Mouse (Mus musculus) CH12.LX (cell line): ENCODE data around the gene Atp6v0c.

Experiments used
- CTCF ChIP-seq, 2 experiments: IDR thresholded peaks in 1 of 2; conservative IDR thresholded peaks in 1 of 2; 2 replicates each; pipeline ENCODE4 v1.5.1; 2011 to 2012; ENCODE audit warnings: low read depth in 2 of 2, low read length in 2 of 2, improper control_type of control experiment in 1 of 2, inconsistent platforms in 1 of 2, mild to moderate bottlenecking in 1 of 2, moderate library complexity in 1 of 2
- E2F4 ChIP-seq: IDR thresholded peaks from 2 replicates; pipeline ENCODE4 v1.6.1; 2011; ENCODE audit warnings: low read depth, low read length, improper control_type of control experiment; ENCODE audit not compliant: insufficient replicate concordance
- ELF1 ChIP-seq: IDR thresholded peaks from 2 replicates; pipeline ENCODE4 v1.6.1; 2014; ENCODE audit warnings: low read depth, mild to moderate bottlenecking, inconsistent platforms, low read length, improper control_type of control experiment
- GABPA ChIP-seq: IDR thresholded peaks from 2 replicates; pipeline ENCODE4 v1.6.1; 2012; ENCODE audit warnings: low read depth, low read length, improper control_type of control experiment, inconsistent platforms; ENCODE audit not compliant: insufficient replicate concordance
- KAT2A ChIP-seq: IDR thresholded peaks from 2 replicates; pipeline ENCODE4 v1.6.1; 2012; ENCODE audit warnings: low read length, improper control_type of control experiment, inconsistent platforms; ENCODE audit not compliant: insufficient replicate concordance
- MAFK ChIP-seq: IDR thresholded peaks from 2 replicates; pipeline ENCODE4 v1.6.1; 2011; ENCODE audit warnings: low read length, improper control_type of control experiment; ENCODE audit not compliant: insufficient replicate concordance
- MAX ChIP-seq: IDR thresholded peaks from 2 replicates; pipeline ENCODE4 v1.6.1; 2011; ENCODE audit warnings: low read length, improper control_type of control experiment
- MXI1 ChIP-seq: IDR thresholded peaks from 2 replicates; pipeline ENCODE4 v1.6.1; 2011; ENCODE audit warnings: mild to moderate bottlenecking, low read depth, low read length, improper control_type of control experiment
- NELFE ChIP-seq: IDR thresholded peaks from 2 replicates; pipeline ENCODE4 v1.6.1; 2011; ENCODE audit warnings: low read depth, low read length, improper control_type of control experiment
- PAX5 ChIP-seq: IDR thresholded peaks from 2 replicates; pipeline ENCODE4 v1.6.1; 2012; ENCODE audit warnings: low read length, inconsistent platforms, mixed read lengths
- SIN3A ChIP-seq: IDR thresholded peaks from 2 replicates; pipeline ENCODE4 v1.6.1; 2012; ENCODE audit warnings: low read length, improper control_type of control experiment, inconsistent platforms
- ZC3H11A ChIP-seq: IDR thresholded peaks from 2 replicates; pipeline ENCODE4 v1.6.1; 2012; ENCODE audit warnings: low read depth, mild to moderate bottlenecking, inconsistent platforms, low read length, improper control_type of control experiment

GRCm38 (mm10) chr17:24157526-24157925, 12.0 kb downstream of the Atp6v0c start:
- TF ChIP-seq CTCF (conservative IDR thresholded peaks at IDR 0.05 in 1 of 2, IDR thresholded peaks at IDR 0.05 in 1 of 2; ENCODE audit: low read depth in 2 of 2, low read length in 2 of 2) (no peak), MAFK (no peak), E2F4 (no peak), GABPA (no peak), NELFE (no peak), MXI1 (no peak), ELF1 (no peak), KAT2A (no peak), MAX (no peak), ZC3H11A (no peak), PAX5 (no peak), SIN3A (no peak)
